Mouse (Mus musculus) liver, embryonic 11.5 days (tissue): ENCODE data around the gene Pitpna. TPM values are rescaled to one million over a fixed set of nuclear protein-coding genes. Genes with fewer than 3 reads are reported as not detected.

Source experiments
- ATAC-seq: fragments of 200-750 bp; cut with Nextera tagmentation; replicated peaks from 2 replicates; pipeline ENCODE4 v1.8.0; 2017; ENCODE audit warnings: moderate number of reproducible peaks, mild to moderate bottlenecking, moderate TSS enrichment, moderate library complexity; ENCODE audit not compliant: low FRiP score
- DNase-seq: peaks from one replicate; pipeline ENCODE4 v3.0.0-alpha.2; 2017; ENCODE audit warnings: low spot score
- H3K27ac ChIP-seq: fragments of 300-500 bp; sonication (generic); 2 replicates; pipeline ENCODE4 v1.5.1; 2014; ENCODE audit warnings: mild to moderate bottlenecking, low read depth, low read length, control low read depth
- H3K27me3 ChIP-seq: fragments of 300-500 bp; sonication (generic); replicated peaks from 2 replicates; pipeline ENCODE4 v1.6.1; 2014; ENCODE audit warnings: low read length, mixed read lengths; ENCODE audit not compliant: control insufficient read depth, insufficient read depth
- H3K36me3 ChIP-seq: fragments of 300-500 bp; sonication (generic); 2 replicates; pipeline ENCODE4 v1.6.1; 2014; ENCODE audit warnings: mild to moderate bottlenecking, low read length, moderate library complexity, mixed read lengths; ENCODE audit not compliant: control insufficient read depth, insufficient read depth
- H3K4me1 ChIP-seq: fragments of 300-500 bp; sonication (generic); replicated peaks from 2 replicates; pipeline ENCODE4 v1.6.1; 2014; ENCODE audit warnings: low read length, mixed read lengths; ENCODE audit not compliant: control insufficient read depth, insufficient read depth
- H3K4me2 ChIP-seq: fragments of 300-500 bp; sonication (generic); 2 replicates; pipeline ENCODE4 v1.6.1; 2014; ENCODE audit warnings: mild to moderate bottlenecking, control low read depth, moderate library complexity
- H3K4me3 ChIP-seq: fragments of 300-500 bp; sonication (generic); 2 replicates; pipeline ENCODE4 v1.5.1; 2014; ENCODE audit warnings: low read depth, low read length, control low read depth
- H3K9ac ChIP-seq: fragments of 300-500 bp; sonication (generic); 2 replicates; pipeline ENCODE4 v1.6.1; 2014; ENCODE audit warnings: low read depth, low read length, control low read depth
- H3K9me3 ChIP-seq: fragments of 300-500 bp; sonication (generic); 2 replicates; pipeline ENCODE4 v1.6.1; 2016; ENCODE audit warnings: low read length, inconsistent platforms, mixed read lengths; ENCODE audit not compliant: control insufficient read depth
- WGBS: fragments of 180-500 bp; shearing (Covaris S2); extraction: QIAGEN DNeasy Blood & Tissue Kit; methylation state at CpG from one replicate; pipeline ENCODE4 v1.1.7; 2014; 5-methylcytosine and 5-hydroxymethylcytosine counted together
- polyA plus RNA-seq: library from polyadenylated mRNA; unstranded; fragments of >200 nt; fragmentation: Nextera tagmentation; extraction: Ambion mirVana; gene quantifications from 2 replicates; pipeline ENCODE4 v1.2.1, GENCODE M21; 2014

Pitpna gene
- polyA plus RNA-seq, 1 experiment from 2014 or later: 63.2 TPM

GRCm38 (mm10) chr11:75614769-75615168 is 26.9 kb downstream of the Pitpna start:
- H3K4me2 ChIP-seq: no peak overlapping the region
- no peak overlapping the region for H3K9ac ChIP-seq
- no peaks in the 10 kb centered on the region for H3K4me1 ChIP-seq
- no peak overlapping the region for H3K27ac ChIP-seq
- ATAC-seq (no peak), DNase-seq (no peak)
- H3K36me3 ChIP-seq: peaks cover 23% of the 10 kb centered on the region
- H3K4me3 ChIP-seq: no peak overlapping the region
- no peaks in the 10 kb centered on the region for H3K27me3 ChIP-seq
- 94% methylated on average over 1 of the region's 1 CpGs for WGBS
- H3K9me3 ChIP-seq: no peaks in the 10 kb centered on the region

GRCm38 (mm10) chr11:75615556-75615955 is 27.7 kb downstream of the Pitpna start:
- ATAC-seq (no peak), DNase-seq (no peak)
- Histone ChIP-seq H3K4me2 (no peak overlapping the region), H3K4me3 (no peak overlapping the region), H3K27me3 (no peaks in the 10 kb centered on the region), H3K27ac (no peak overlapping the region), H3K9ac (no peak overlapping the region), H3K36me3 (peaks cover 28% of the 10 kb centered on the region), H3K4me1 (no peaks in the 10 kb centered on the region), H3K9me3 (no peaks in the 10 kb centered on the region)
- WGBS: 73% methylated on average over 2 of the region's 2 CpGs

GRCm38 (mm10) chr11:75619133-75619532 is 31.2 kb downstream of the Pitpna start:
- Histone ChIP-seq H3K9me3 (no peaks in the 10 kb centered on the region), H3K4me2 (no peak overlapping the region), H3K9ac (no peak overlapping the region), H3K36me3 (peaks cover 30% of the 10 kb centered on the region), H3K4me3 (no peak overlapping the region), H3K27me3 (no peaks in the 10 kb centered on the region), H3K27ac (no peak overlapping the region), H3K4me1 (peaks cover 6% of the 10 kb centered on the region)
- no peak for ATAC-seq
- no peak for DNase-seq
- 72% methylated on average over 5 of the region's 5 CpGs for WGBS

GRCm38 (mm10) chr11:75620136-75620780 is 32.4 kb downstream of the Pitpna start:
- no peaks in the 10 kb centered on the region for H3K9me3 ChIP-seq
- no peaks in the 10 kb centered on the region for H3K27me3 ChIP-seq
- DNase-seq (no peak), ATAC-seq (no peak)
- H3K36me3 ChIP-seq: peaks cover 28% of the 10 kb centered on the region
- H3K4me2 ChIP-seq: no peak overlapping the region
- H3K9ac ChIP-seq: no peak overlapping the region
- peaks cover 10% of the 10 kb centered on the region for H3K4me1 ChIP-seq
- no peak overlapping the region for H3K4me3 ChIP-seq
- H3K27ac ChIP-seq: no peak overlapping the region; the same call in 1 of the 2 replicates
- 84% methylated on average over 12 of the region's 12 CpGs for WGBS

- H3K27me3 ChIP-seq: no peaks in the 10 kb centered on the region
- no peak overlapping the region for H3K27ac ChIP-seq
- no peak overlapping the region for H3K9ac ChIP-seq
- WGBS: 78% methylated on average over 2 of the region's 2 CpGs
- peaks cover 31% of the 10 kb centered on the region for H3K36me3 ChIP-seq
- H3K4me3 ChIP-seq: no peak overlapping the region
- DNase-seq (no peak), ATAC-seq (no peak)
- H3K4me2 ChIP-seq: no peak overlapping the region
- peaks cover 10% of the 10 kb centered on the region for H3K4me1 ChIP-seq
- H3K9me3 ChIP-seq: no peaks in the 10 kb centered on the region
Measured at GRCm38 (mm10) chr11:75621426-75621825, 33.5 kb downstream of the Pitpna start.

- Histone ChIP-seq H3K9ac (no peak overlapping the region), H3K27ac (peak overlapping the region; percentile 36; the same call in 1 of the 2 replicates), H3K36me3 (peaks cover 37% of the 10 kb centered on the region), H3K4me1 (peaks cover 10% of the 10 kb centered on the region), H3K4me2 (no peak overlapping the region), H3K9me3 (no peaks in the 10 kb centered on the region), H3K4me3 (no peak overlapping the region), H3K27me3 (no peaks in the 10 kb centered on the region)
- 78% methylated on average over 2 of the region's 2 CpGs for WGBS
- DNase-seq (no peak), ATAC-seq (no peak)
Measured at GRCm38 (mm10) chr11:75622588-75623329, 34.9 kb downstream of the Pitpna start.

DNA sequence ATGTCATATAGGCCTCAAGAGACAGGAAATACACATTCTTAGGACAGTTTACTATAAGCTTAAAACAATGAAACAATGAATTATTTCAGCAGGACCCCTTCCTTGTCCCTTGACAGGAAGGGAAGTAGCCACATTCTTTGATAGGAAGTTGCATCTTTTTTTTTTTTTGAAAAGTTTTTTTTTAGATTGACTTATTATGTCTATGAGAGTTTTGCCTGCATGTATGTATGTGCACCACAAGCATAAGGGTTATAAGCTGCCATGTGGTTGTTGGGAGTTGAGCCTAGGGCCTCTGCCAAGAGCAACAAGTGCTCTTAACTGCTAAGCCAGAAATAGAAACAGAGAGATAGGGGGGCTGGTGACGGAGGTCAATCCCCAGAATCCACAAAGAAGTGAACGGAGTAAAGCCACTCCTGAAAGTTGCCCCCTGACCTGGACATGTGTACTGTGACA is 36.2 kb downstream of the Pitpna start:
- DNase-seq: no peak
- Histone ChIP-seq H3K27me3 (no peaks in the 10 kb centered on the region), H3K9me3 (no peaks in the 10 kb centered on the region), H3K4me1 (peaks cover 10% of the 10 kb centered on the region), H3K9ac (no peak overlapping the region), H3K27ac (no peak overlapping the region; the same call in 1 of the 2 replicates), H3K4me2 (no peak overlapping the region), H3K36me3 (peaks cover 39% of the 10 kb centered on the region), H3K4me3 (no peak overlapping the region)
- no peak for ATAC-seq
- WGBS: 33% methylated on average over 2 of the region's 2 CpGs

- Histone ChIP-seq H3K4me1 (peaks cover 13% of the 10 kb centered on the region), H3K36me3 (peaks cover 25% of the 10 kb centered on the region), H3K27ac (no peak overlapping the region), H3K27me3 (no peaks in the 10 kb centered on the region), H3K4me3 (no peak overlapping the region), H3K9ac (no peak overlapping the region), H3K9me3 (no peaks in the 10 kb centered on the region), H3K4me2 (no peak overlapping the region)
- DNase-seq: no peak
- no peak for ATAC-seq
- 94% methylated on average over 4 of the region's 4 CpGs for WGBS
Measured at GRCm38 (mm10) chr11:75625820-75626219, 37.9 kb downstream of the Pitpna start.

DNA sequence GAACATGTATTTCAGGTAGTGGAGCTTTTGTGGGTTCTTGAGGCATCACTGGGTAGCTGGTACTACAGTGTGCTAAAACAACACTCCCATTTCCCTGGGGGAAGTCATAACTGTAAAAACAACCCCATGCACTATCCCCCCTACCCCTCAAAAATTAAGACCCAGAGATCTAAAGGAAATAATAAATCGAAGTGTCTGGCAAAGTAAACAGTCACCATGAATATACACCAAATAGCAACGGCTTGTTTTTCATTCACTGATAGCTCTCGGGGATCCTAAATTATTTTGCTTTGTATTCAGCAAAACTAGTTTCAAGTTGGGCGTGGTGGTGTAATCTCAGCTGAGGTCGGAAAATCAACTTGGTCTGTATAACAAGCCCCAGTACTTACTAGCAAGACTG is 42.2 kb downstream of the Pitpna start:
- WGBS: 11% methylated on average over 5 of the region's 5 CpGs
- Histone ChIP-seq H3K36me3 (peaks cover 20% of the 10 kb centered on the region), H3K9ac (peak overlapping the region; percentile 85), H3K27me3 (no peaks in the 10 kb centered on the region), H3K9me3 (no peaks in the 10 kb centered on the region), H3K27ac (peak overlapping the region; percentile 74), H3K4me3 (peak overlapping the region; percentile 89), H3K4me1 (peaks cover 16% of the 10 kb centered on the region), H3K4me2 (peak overlapping the region; percentile 94)
- no peak for DNase-seq
- no peak for ATAC-seq
